Mouse (Mus musculus) liver, embryonic 14.5 days (tissue): ENCODE measurements around the gene Fbxo47.

ENCODE experiments used
- CTCF ChIP-seq: IDR thresholded peaks from 2 replicates; pipeline ENCODE4 v1.5.1; 2016; ENCODE audit warnings: antibody characterized with exemption, low read depth, control low read depth
- EP300 ChIP-seq: IDR thresholded peaks from 2 replicates; pipeline ENCODE4 v1.6.1; 2016; ENCODE audit warnings: antibody characterized with exemption, low read depth

- no peak for TF ChIP-seq CTCF
- TF ChIP-seq EP300, result no peak
These were observed 31.5 kb upstream of the Fbxo47 start for GRCm38 (mm10) chr11:97915471-97915870.
